Mouse (Mus musculus) stomach, postnatal 0 days (tissue): ENCODE data around the gene Ryr2.

ENCODE experiments used
- CTCF ChIP-seq: IDR thresholded peaks from 2 replicates; pipeline ENCODE4 v1.5.1; 2016; ENCODE audit warnings: antibody characterized with exemption, low read depth, mild to moderate bottlenecking, moderate library complexity
- EP300 ChIP-seq: optimal IDR thresholded peaks from 2 replicates; pipeline ENCODE3; 2016; ENCODE audit warnings: antibody characterized with exemption

DNA sequence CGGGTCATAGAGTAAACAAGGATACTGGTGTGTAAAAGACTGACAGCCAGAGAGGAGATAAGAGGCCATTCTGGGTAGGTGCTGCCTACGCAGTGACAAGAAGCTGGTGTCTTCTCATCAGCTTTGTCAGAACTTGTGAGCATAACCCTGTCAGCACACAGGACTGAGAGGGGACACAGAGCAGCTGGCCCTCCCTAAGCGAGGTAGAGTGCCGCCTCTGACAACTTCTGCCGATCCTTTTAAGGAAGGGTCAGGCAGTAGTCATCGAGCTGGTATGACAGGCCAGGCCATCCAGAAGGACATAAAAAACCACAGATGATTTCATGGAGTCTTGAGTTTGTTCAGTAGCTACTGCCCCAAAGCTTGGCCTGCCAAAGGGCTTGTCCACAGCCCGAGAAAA, 26.8 kb upstream of the Ryr2 start:
- TF ChIP-seq EP300 (no peak), CTCF (no peak)
